In genomic region chr1:157480090-157480489, GRCm38 (mm10) we compare ENCODE assay signal across 19 mouse cellular contexts. TPM values are rescaled to one million over a fixed set of nuclear protein-coding genes. Genes with fewer than 3 reads are reported as not detected.
DNase-seq lines count a peak whose midpoint lies in the region; ATAC-seq and TF ChIP-seq lines count a peak whose summit lies in the region.
"Had no signal": no experiment of that assay in that cellular context is flagged by ENCODE, and none has a peak within 500 bp of the region (broad histone marks: within the 10 kb centered on the region; RNA-seq: fewer than 3 reads in every experiment).

No protein-coding gene starts in this region.

- DNase-seq in frontal cortex, postnatal 14 days (ENCODE audit: low spot score in 2 of 2) = no peak
- DNase-seq in midbrain, embryonic 11.5 days (ENCODE audit: low spot score, missing footprints) = peak; percentile 80
- DNase-seq in adrenal gland, postnatal 25 days = peak; percentile 47
- DNase-seq in limb, embryonic 10.5 days (ENCODE audit: low spot score) = no peak
- DNase-seq: forebrain, postnatal 0 days; gastrocnemius, postnatal 14 days; kidney, postnatal 36 days; layer of hippocampus, postnatal 36 days; spleen, adult 18-20 months had no signal

- H3K36me3 ChIP-seq in midbrain, embryonic 11.5 days (ENCODE audit: control insufficient read depth, insufficient read depth, low read length) = no peaks in the 10 kb centered on the region
- H3K36me3 ChIP-seq in midbrain, embryonic 16.5 days (ENCODE audit: control insufficient read depth, insufficient read depth, low read length) = no peaks in the 10 kb centered on the region
- no peaks in the 10 kb centered on the region for H3K36me3 ChIP-seq in myocyte (ENCODE audit: control insufficient read depth, insufficient read depth)
- no peaks in the 10 kb centered on the region for H3K36me3 ChIP-seq in limb, embryonic 10.5 days
- H3K36me3 ChIP-seq in forebrain, embryonic 16.5 days (ENCODE audit: control insufficient read depth, insufficient read depth) = no peaks in the 10 kb centered on the region
- H3K36me3 ChIP-seq: G1E; hindbrain, embryonic 10.5 days; intestine, embryonic 15.5 days; limb, embryonic 12.5 days; lung, embryonic 15.5 days had no signal

- no peak overlapping the region for H3K4me2 ChIP-seq in midbrain, embryonic 11.5 days
- no peak overlapping the region for H3K4me2 ChIP-seq in midbrain, embryonic 16.5 days (ENCODE audit: low read length)
- H3K4me2 ChIP-seq in myocyte (ENCODE audit: low read depth) = peak overlapping the region; percentile 57
- no peak overlapping the region for H3K4me2 ChIP-seq in forebrain, embryonic 16.5 days (ENCODE audit: low read length)
- H3K4me2 ChIP-seq: heart, embryonic 12.5 days; intestine, embryonic 15.5 days; limb, embryonic 12.5 days; lung, embryonic 15.5 days had no signal

- H3K27me3 ChIP-seq in midbrain, embryonic 11.5 days (ENCODE audit: control insufficient read depth, insufficient read depth, low read length) = no peaks in the 10 kb centered on the region
- H3K27me3 ChIP-seq in midbrain, embryonic 16.5 days (ENCODE audit: control insufficient read depth, insufficient read depth, low read depth, low read length) = no peaks in the 10 kb centered on the region
- no peaks in the 10 kb centered on the region for H3K27me3 ChIP-seq in myocyte (ENCODE audit: control insufficient read depth, insufficient read depth, insufficient read length)
- H3K27me3 ChIP-seq in limb, embryonic 10.5 days (ENCODE audit: low read depth, poor library complexity, severe bottlenecking) = no peaks in the 10 kb centered on the region
- no peaks in the 10 kb centered on the region for H3K27me3 ChIP-seq in forebrain, embryonic 16.5 days (replicated peaks; ENCODE audit: control insufficient read depth, insufficient read depth, low read length)
- H3K27me3 ChIP-seq: heart, embryonic 12.5 days; intestine, embryonic 15.5 days; limb, embryonic 12.5 days; lung, embryonic 15.5 days had no signal

- no peaks in the 10 kb centered on the region for H3K9me3 ChIP-seq in midbrain, embryonic 11.5 days (ENCODE audit: control insufficient read depth, low read length)
- H3K9me3 ChIP-seq in midbrain, embryonic 16.5 days (replicated peaks; ENCODE audit: control insufficient read depth, low read length, poor library complexity, severe bottlenecking) = no peaks in the 10 kb centered on the region
- no peaks in the 10 kb centered on the region for H3K9me3 ChIP-seq in limb, embryonic 10.5 days (replicated peaks)
- H3K9me3 ChIP-seq in forebrain, embryonic 16.5 days (ENCODE audit: control insufficient read depth, low read length) = no peaks in the 10 kb centered on the region
- H3K9me3 ChIP-seq: hindbrain, embryonic 10.5 days; intestine, embryonic 15.5 days; limb, embryonic 12.5 days; lung, embryonic 15.5 days had no signal

- H3K4me1 ChIP-seq in midbrain, embryonic 11.5 days (ENCODE audit: control insufficient read depth, insufficient read depth, low read length) = no peaks in the 10 kb centered on the region
- peaks cover 7% of the 10 kb centered on the region for H3K4me1 ChIP-seq in midbrain, embryonic 16.5 days (ENCODE audit: control insufficient read depth, insufficient read depth, low read length)
- H3K4me1 ChIP-seq in limb, embryonic 10.5 days = no peaks in the 10 kb centered on the region
- H3K4me1 ChIP-seq in forebrain, embryonic 16.5 days (replicated peaks; ENCODE audit: control insufficient read depth, insufficient read depth, low read length) = no peaks in the 10 kb centered on the region
- H3K4me1 ChIP-seq: hindbrain, embryonic 10.5 days; intestine, embryonic 15.5 days; limb, embryonic 12.5 days; lung, embryonic 15.5 days had no signal

- H3K9ac ChIP-seq in midbrain, embryonic 11.5 days (ENCODE audit: low read length) = no peak overlapping the region
- no peak overlapping the region for H3K9ac ChIP-seq in midbrain, embryonic 16.5 days (ENCODE audit: low read depth, low read length)
- H3K9ac ChIP-seq in forebrain, embryonic 16.5 days (replicated peaks; ENCODE audit: low read depth, low read length) = no peak overlapping the region
- H3K9ac ChIP-seq: forebrain, postnatal 0 days; heart, embryonic 12.5 days; intestine, embryonic 15.5 days; limb, embryonic 12.5 days; lung, embryonic 15.5 days had no signal

- H3K79me2 ChIP-seq in myocyte (ENCODE audit: control insufficient read depth, insufficient read depth) = no peaks in the 10 kb centered on the region

- H3ac ChIP-seq in myocyte (ENCODE audit: control insufficient read depth, insufficient read length) = no peak overlapping the region

- no peak for TF ChIP-seq POLR2A in myocyte (IDR thresholded peaks at IDR 0.05; ENCODE audit: insufficient read length, low read depth)

- whole genome bisulfite sequencing in midbrain, embryonic 11.5 days = 34% methylated on average over 9 of the region's 9 CpGs
- 24% methylated on average over 9 of the region's 9 CpGs for WGBS in midbrain, embryonic 16.5 days
- 43% methylated on average over 9 of the region's 9 CpGs for WGBS in limb, embryonic 10.5 days
- 34% methylated on average over 9 of the region's 9 CpGs for WGBS in forebrain, embryonic 16.5 days

- no peak overlapping the region for H3K4me3 ChIP-seq in midbrain, embryonic 11.5 days (ENCODE audit: low read depth, low read length)
- H3K4me3 ChIP-seq in midbrain, embryonic 16.5 days (ENCODE audit: low read depth, low read length) = no peak overlapping the region
- H3K4me3 ChIP-seq in myocyte = no peak overlapping the region
- H3K4me3 ChIP-seq in limb, embryonic 10.5 days = no peak overlapping the region
- H3K4me3 ChIP-seq in forebrain, embryonic 16.5 days (replicated peaks; ENCODE audit: low read length) = no peak overlapping the region
- H3K4me3 ChIP-seq: heart, embryonic 12.5 days; hindbrain, embryonic 10.5 days; intestine, embryonic 15.5 days; limb, embryonic 12.5 days; lung, embryonic 15.5 days had no signal

- ATAC-seq in frontal cortex, adult (ENCODE audit: low TSS enrichment) = peak; percentile 14; the same call in 1 of the 2 replicates
- no peak for ATAC-seq in midbrain, embryonic 11.5 days (ENCODE audit: low FRiP score)
- ATAC-seq in midbrain, embryonic 16.5 days = no peak
- ATAC-seq in forebrain, embryonic 16.5 days = no peak
- ATAC-seq: forebrain, postnatal 0 days; intestine, embryonic 15.5 days had no signal

- H3K27ac ChIP-seq in midbrain, embryonic 11.5 days (ENCODE audit: low read depth, low read length) = no peak overlapping the region
- no peak overlapping the region for H3K27ac ChIP-seq in midbrain, embryonic 16.5 days (ENCODE audit: low read length)
- H3K27ac ChIP-seq in limb, embryonic 10.5 days = no peak overlapping the region
- no peak overlapping the region for H3K27ac ChIP-seq in forebrain, embryonic 16.5 days (ENCODE audit: low read length)
- H3K27ac ChIP-seq: hindbrain, embryonic 10.5 days; intestine, embryonic 15.5 days; limb, embryonic 12.5 days; lung, embryonic 15.5 days had no signal

TF ChIP-seq in myocyte, 11 proteins besides CTCF, POLR2A, EP300 and RAD21:
- TF ChIP-seq REST (IDR thresholded peaks at IDR 0.05; ENCODE audit: insufficient read depth, insufficient read length) = no peak
- no peak for TF ChIP-seq E2F4 (IDR thresholded peaks at IDR 0.05; ENCODE audit: insufficient read depth)
- TF ChIP-seq TCF12 (IDR thresholded peaks at IDR 0.05; ENCODE audit: insufficient read depth, poor library complexity, severe bottlenecking) = no peak
- TF ChIP-seq SRF (IDR thresholded peaks at IDR 0.05; ENCODE audit: control insufficient read depth, insufficient read length, low read depth) = no peak
- no peak for TF ChIP-seq MYOG (IDR thresholded peaks at IDR 0.05; ENCODE audit: control insufficient read depth in 1 of 3, insufficient read depth in 1 of 3, insufficient read length in 2 of 3, low read depth in 2 of 3)
- no peak for TF ChIP-seq USF1 (IDR thresholded peaks at IDR 0.05; ENCODE audit: low read depth)
- TF ChIP-seq MYOD1 (IDR thresholded peaks at IDR 0.05; ENCODE audit: control insufficient read depth in 1 of 3, insufficient read length in 2 of 3, low read depth in 2 of 3) = no peak
- TF ChIP-seq CEBPB (IDR thresholded peaks at IDR 0.05; ENCODE audit: insufficient read depth, poor library complexity, severe bottlenecking) = no peak
- TF ChIP-seq POLR2AphosphoS2 (IDR thresholded peaks at IDR 0.05; ENCODE audit: insufficient read length, low read depth) = no peak
- TF ChIP-seq MAX (IDR thresholded peaks at IDR 0.05; ENCODE audit: low read depth) = no peak
TF ChIP-seq in myocyte: peak in this region for 0.

RNA-seq across cellular contexts. Expression of gene Cryzl2, which starts 21.7 kb away (rescaled TPM):
- polyA plus RNA-seq in midbrain, embryonic 11.5 days (2014; fragmentation: Nextera tagmentation; extraction: Ambion mirVana) = 7.4 and 8.3 TPM in 2 replicates
- polyA plus RNA-seq in midbrain, embryonic 16.5 days (2015; fragmentation: Nextera tagmentation; extraction: Ambion mirVana) = 6.2 and 7.2 TPM in 2 replicates
- total RNA-seq in adrenal gland, postnatal 25 days (2021) = 45.7 and 60.0 TPM in 2 replicates
- polyA plus RNA-seq in myocyte (2012; fragmentation: generic; extraction: Trizol) = 0.12 TPM
- 4.6 and 7.6 TPM in 2 replicates for polyA plus RNA-seq in limb, embryonic 10.5 days (2016; fragmentation: Nextera tagmentation; extraction: Ambion mirVana)
- polyA plus RNA-seq in forebrain, embryonic 16.5 days (2015; fragmentation: Nextera tagmentation; extraction: Ambion mirVana) = 4.7 and 6.3 TPM in 2 replicates
- polyA plus RNA-seq: G1E had no signal

RNA-seq across cellular contexts. Expression of gene Sec16b, which starts 26.4 kb away (rescaled TPM):
- 0.55 and 0.80 TPM in 2 replicates for polyA plus RNA-seq in midbrain, embryonic 11.5 days (2014; fragmentation: Nextera tagmentation; extraction: Ambion mirVana)
- polyA plus RNA-seq in midbrain, embryonic 16.5 days (2015; fragmentation: Nextera tagmentation; extraction: Ambion mirVana) = 0.32 and 0.36 TPM in 2 replicates
- total RNA-seq in adrenal gland, postnatal 25 days (2021) = 0.58 and 1.9 TPM in 2 replicates
- polyA plus RNA-seq in myocyte (2012; fragmentation: generic; extraction: Trizol) = 4.3 TPM
- 0.64 and 0.79 TPM in 2 replicates for polyA plus RNA-seq in limb, embryonic 10.5 days (2016; fragmentation: Nextera tagmentation; extraction: Ambion mirVana)
- 0.56 and 0.62 TPM in 2 replicates for polyA plus RNA-seq in forebrain, embryonic 16.5 days (2015; fragmentation: Nextera tagmentation; extraction: Ambion mirVana)
- polyA plus RNA-seq: G1E had no signal

Comparison
In these comparisons a context has a peak if more than half of its experiments do, and no peak if none do; other contexts are left out.
1. DNase-seq: peak in midbrain, embryonic 11.5 days (single experiment) and adrenal gland, postnatal 25 days (single experiment); none in frontal cortex, postnatal 14 days (0 of 2) and limb, embryonic 10.5 days (single experiment).